Mouse (Mus musculus) thymus, adult 18-20 months (tissue): ENCODE results near the gene AC109138.7.

Experiments
- DNase-seq, 2 experiments: peaks; one replicate each; pipeline ENCODE4 v3.0.0; 2022; ENCODE audit warnings: mixed read lengths in 2 of 2

AC109138.7 gene

DNA sequence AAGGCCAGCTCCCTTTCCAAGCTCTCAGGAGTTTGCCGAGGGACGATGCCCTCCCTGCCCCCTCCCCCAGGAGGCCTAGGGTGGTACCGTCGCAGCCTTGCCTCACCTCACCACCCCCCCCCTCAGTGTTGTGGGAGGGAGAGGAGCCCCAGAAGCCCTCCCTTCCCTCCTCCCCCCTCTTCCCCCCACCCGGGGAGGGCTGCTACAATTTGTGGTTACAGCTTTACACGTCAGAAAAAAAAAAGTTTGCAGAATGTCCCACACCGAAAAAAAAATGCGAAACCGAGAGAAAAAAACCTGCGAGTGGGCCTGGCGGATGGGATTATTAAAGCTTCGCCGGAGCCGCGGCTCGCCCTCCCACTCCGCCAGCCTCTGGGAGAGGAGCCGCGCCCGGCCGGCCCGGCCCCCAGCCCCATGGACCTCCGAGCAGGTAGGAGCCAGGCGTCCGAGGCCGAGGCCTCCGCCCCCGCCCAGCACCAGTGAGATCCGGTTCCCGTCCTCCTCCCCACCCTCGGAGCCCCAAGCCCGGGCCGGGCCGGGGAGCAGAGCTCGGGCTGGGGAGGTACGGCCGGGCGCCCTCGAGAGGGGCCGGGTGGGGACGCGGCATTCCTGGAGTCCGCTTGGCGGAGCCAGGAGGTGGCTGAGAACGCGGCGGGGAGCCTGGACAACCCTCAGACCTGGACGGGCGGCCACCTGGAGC, at the start of gene AC109138.7, which contains the start of gene Clcf1:
TSS of gene AC109138.7 (plus strand) at position 287 of the 700 bp plus-strand sequence.
TSS of gene Clcf1 (plus strand) at position 168 of the 700 bp plus-strand sequence.
- no peak for DNase-seq

GRCm38 (mm10) chr19:4164721-4165120, 49.4 kb upstream of the AC109138.7 start:
- DNase-seq, result no peak

GRCm38 (mm10) chr19:4166678-4167476, 47.3 kb upstream of the AC109138.7 start:
- no peak for DNase-seq

DNA sequence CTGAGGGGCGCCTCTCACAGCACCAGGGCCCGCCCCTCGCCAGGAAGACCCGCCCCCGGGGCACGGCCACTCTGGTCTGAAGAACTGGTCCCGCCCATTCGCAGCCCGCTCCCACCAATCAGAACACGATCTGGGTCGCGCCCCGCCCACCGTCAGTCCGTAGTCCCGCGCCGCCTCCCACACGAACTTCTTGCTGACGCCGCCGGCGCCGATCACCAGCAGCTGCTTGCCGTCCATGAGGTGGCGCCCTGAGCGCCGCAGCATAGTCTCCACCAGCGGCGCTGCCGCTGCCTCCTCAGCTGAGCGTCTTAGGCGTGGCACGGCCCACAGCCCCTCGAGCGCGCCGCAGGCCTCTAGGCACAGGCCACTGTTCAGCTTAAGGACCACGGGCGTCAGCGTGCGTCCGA, 44.8 kb upstream of the AC109138.7 start:
- DNase-seq, result peak; percentile 98 to 99

- peak in 1 of 2 experiments; percentile 49 for DNase-seq
Observed at GRCm38 (mm10) chr19:4169810-4170209, 44.3 kb upstream of the AC109138.7 start.

DNA sequence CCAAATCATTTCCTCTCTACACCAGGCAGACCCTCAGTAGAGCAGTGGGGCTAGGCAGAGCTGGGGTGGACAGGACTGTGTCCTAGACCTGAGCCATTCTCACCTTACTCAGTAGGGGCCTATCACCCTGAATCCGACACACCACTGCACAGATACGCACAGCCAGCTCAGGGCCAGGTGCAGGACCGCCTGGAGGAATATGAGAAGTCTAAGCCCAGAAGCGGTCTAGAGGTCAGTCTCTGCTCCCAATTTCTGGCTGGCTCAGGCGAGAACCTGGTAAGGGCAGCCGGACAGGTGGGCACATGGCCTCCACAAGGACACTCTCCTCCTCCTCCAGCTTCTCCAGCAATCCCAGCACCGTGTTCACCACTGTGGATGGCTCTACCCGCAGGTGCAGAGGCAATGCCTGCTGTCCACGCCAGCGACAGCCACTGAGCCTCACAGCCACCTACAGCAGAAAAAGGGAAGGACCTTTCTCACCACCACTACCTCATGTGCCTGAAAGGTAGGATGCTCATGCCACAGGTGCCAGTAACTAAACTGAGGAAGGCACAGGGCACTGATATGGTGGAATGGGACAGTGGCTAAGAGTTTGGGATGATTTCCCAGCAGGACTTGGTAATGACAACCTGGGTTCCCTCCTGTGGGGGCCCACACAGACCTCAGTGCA, 43.3 kb upstream of the AC109138.7 start:
- no peak for DNase-seq

- DNase-seq, result no peak
Observed at GRCm38 (mm10) chr19:4171393-4172290, 42.5 kb upstream of the AC109138.7 start.

DNA sequence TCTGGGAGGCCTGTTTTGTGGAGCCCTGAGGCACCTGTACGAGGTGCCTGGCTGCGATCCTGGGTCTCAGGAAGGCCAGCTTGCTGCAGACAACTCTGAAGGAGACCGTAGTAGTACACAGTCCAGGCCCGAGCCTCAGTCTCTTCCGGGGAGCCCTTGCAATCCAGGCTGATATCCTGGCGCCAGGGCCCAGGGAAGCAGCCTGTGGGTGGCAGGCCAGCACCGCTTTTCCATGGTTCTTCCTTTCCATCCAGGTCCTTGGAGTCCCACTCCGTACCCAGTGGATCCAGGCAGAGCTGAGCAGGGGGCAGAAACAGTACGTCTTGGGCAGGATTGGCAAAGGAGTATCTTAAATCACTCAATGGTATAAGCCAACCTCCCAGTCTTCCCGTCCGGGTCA, 41.2 kb upstream of the AC109138.7 start:
- DNase-seq, result no peak

DNA sequence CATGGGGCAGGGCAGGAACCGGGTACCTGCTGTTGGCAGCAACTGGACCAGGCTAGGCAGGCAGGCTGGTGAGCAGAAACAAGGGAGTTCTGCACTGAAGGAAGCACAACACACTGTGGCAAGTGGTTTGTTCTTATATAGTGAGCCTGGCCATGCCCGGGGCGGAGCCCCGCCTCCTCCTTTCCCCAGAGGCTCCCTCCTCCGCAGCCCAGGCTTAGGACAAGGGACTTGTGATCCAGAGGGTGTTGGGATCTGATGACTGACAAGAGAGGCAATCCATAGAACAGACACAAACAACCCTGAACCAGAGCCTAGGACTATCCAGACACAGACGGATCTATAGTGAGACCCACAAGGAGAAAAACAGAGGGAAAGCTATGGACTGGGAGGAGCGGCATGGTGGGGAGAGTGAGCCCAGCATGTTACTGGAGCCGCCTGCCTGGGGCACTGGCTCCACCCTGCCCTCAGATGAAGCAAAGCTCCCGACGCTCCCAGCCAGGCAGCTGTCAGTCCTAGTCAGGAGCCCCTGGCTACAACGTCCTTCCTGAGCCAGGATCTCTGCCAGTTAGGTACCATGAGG, 38.7 kb upstream of the AC109138.7 start, which contains the start of gene Carns1:
TSS of gene Carns1 (minus strand) at position 112 of the 580 bp plus-strand sequence.
- no peak for DNase-seq

DNA sequence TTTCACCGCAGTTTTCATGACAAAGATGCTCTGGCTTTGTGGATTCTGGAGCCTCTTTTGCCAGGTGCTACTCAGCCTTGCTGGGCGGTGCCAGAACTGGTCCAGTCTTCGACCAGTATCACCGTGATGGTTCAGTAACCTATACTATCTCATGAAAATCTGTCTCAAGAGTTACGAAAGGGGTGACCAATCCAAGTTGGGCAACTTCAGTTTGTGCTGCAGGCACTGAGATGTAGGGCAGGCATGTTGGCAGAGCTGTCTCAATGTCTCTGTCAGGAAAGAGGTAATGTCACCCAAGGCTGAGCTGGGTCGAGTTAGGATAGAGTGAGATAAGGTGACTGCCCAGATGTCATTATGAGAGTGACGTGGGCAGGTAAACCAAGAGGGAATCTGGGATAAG, 33.7 kb upstream of the AC109138.7 start:
- DNase-seq, result no peak

DNA sequence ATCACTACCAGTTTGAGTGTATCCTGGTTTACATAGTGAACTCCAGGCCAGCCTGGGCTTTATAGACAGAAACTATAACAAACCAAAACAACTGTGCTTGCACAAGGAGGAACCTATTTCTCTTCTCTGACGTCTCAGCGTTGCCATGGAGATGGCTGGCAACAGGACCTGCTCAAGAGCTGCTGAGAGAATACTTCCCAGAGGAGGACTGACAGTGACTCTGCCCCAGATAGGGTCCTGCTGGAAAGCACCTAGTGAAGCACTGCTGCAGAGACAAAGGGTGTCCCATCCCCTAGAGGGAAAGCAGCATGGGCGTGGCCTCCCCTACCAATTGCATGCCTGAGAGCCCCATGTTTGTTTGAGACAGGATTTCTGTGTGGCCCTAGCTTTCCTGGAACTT, 32.3 kb upstream of the AC109138.7 start:
- no peak for DNase-seq

- no peak for DNase-seq
Observed at GRCm38 (mm10) chr19:4183689-4184088, 30.5 kb upstream of the AC109138.7 start.

GRCm38 (mm10) chr19:4184976-4185975, 28.9 kb upstream of the AC109138.7 start:
- peak; percentile 77 to 91 for DNase-seq

DNA sequence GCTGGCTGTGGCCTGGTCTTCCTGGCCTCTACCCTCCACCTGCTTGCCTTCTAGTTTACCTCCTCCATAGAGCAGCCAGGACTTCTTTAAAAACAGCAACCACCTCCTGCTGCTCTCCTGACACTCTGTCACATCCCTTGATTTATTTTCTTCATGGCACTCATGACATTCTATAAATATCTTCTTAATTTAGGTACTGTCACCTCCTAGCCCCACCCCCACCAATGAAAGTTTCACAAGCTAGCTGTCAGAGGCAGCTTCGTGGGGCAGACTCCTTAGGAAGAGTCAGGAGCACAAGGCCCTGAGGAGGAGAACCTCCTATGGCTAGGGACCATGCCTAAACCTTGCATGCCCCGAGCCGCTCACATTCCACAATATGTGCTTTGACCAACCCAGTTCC, 26.9 kb upstream of the AC109138.7 start:
- no peak for DNase-seq

- no peak for DNase-seq
Observed at GRCm38 (mm10) chr19:4189051-4189620, 25.0 kb upstream of the AC109138.7 start.

DNA sequence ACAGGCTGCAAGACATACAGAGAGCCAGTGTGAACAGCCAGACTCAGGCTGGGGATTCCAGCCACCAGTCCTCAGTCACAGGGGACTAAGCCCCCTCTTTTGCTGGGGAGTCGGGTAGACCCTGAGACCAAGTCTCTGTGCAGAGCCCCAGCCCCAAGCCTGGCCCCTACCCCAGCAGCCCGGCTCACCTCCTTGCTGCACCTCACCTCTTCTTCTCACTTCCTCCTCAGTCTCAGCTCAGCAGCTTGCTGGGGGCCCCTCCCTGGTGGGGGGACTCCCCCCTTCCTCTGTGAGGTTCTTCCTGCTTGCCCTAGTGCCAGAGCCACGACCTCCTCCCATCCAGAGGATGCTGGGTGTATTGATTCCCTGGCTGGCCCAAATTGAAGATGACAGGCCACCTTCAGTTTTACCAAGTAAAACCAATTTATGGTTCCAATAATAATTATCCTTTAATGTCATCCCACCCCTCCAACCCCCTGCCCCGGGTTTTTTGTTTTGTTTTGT, 23.3 kb upstream of the AC109138.7 start, which contains the start of gene Tbc1d10c:
TSS of gene Tbc1d10c (minus strand) at position 454 of the 504 bp plus-strand sequence.
- DNase-seq, result peak; percentile 90 to 95

DNA sequence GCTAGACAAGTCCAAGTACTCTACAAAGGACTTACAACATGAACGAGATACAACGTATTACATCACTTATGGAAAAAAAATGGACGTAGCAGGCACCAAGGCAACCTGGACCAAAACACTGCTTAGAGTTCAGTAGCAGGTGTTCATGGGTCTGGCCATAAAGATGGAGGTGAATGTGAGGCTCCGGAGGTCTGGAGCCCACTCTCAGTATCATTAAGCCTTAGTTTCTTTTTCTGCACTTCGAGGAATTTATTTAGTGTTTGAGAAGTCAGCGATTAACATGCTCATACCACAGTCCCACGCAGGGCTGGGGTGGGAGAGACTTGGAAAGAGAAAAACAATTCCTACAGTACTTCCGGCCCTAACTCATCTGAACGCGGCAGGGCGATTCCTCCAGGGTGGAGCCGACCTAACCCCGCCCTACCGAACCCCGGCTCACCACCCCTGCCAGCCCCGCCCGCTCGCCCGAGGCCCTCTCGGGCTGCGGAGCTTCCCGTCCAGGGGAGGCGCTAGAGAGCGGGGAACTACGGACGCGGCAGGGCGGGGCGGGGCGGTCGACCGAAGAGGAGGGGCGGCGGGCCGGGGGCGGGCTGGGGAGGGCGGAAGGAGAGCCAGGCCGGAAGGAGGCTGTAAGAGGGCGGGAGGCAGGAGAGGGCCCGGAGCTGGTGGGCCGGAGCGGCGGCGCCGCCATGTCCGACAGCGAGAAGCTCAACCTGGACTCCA, 22.5 kb upstream of the AC109138.7 start, which contains the start of gene Ppp1ca:
TSS of gene Ppp1ca (plus strand) at position 538 of the 723 bp plus-strand sequence.
- DNase-seq, result peak; percentile 90 to 91

- no peak for DNase-seq
Observed at GRCm38 (mm10) chr19:4192251-4192985, 21.7 kb upstream of the AC109138.7 start.
